Mouse (Mus musculus): ENCODE results near the gene Gpcpd1.

GRCm38 (mm10) chr2:132589906-132590538 is 2.5 kb upstream of the Gpcpd1 start:
- TF ChIP-seq CTCF (IDR thresholded peaks at IDR 0.05; ENCODE audit: control insufficient read depth, insufficient read depth, insufficient replicate concordance, low read depth, low read length) (no peak), POLR2A (IDR thresholded peaks at IDR 0.05; ENCODE audit: control insufficient read depth, low read depth, low read length) (no peak)

All from testis, adult 2 months (tissue).